Mouse (Mus musculus): ENCODE data around the gene Dnajc6.

DNA sequence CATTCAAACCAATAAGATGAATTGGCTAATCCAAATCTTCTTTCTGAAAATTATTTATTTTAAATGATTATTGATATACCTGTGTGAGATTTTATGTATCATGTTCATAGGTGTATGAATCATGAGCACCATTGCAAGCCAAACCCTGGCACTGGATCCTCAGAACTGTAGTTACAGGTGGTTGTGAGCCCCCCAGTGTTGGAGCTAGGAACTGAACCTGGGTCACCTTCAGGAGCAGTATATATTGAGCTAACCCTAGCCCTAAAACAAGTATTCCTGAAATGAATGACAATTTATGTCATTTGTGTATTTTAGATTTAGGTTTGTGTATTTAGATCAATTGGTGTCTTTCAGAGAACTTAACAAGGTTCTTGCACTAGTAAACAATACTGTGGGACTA, 105.3 kb downstream of the Dnajc6 start:
- TF ChIP-seq POLR2A (IDR thresholded peaks at IDR 0.05; ENCODE audit: insufficient read depth, low read depth, low read length) (no peak), CTCF (IDR thresholded peaks at IDR 0.05) (peak; percentile 48), EP300 (IDR thresholded peaks at IDR 0.05; ENCODE audit: insufficient read depth, low read depth, low read length) (no peak)
